Mouse (Mus musculus) gastrocnemius, adult 2 months (tissue): ENCODE data around the gene Tubgcp5. TPM values are rescaled to one million over a fixed set of nuclear protein-coding genes. Genes with fewer than 3 reads are reported as not detected.

Experiments
- DNase-seq: peaks from one replicate; pipeline ENCODE4 v3.0.0; 2022
- H3K27ac ChIP-seq: fragments of 200-600 bp; 2 replicates; pipeline ENCODE4 v1.8.1; 2022; ENCODE audit warnings: mild to moderate bottlenecking
- H3K4me3 ChIP-seq: fragments of 200-600 bp; 2 replicates; pipeline ENCODE4 v1.8.1; 2022; ENCODE audit warnings: mild to moderate bottlenecking, moderate library complexity
- CTCF ChIP-seq: fragments of 200-600 bp; IDR thresholded peaks from 2 replicates; pipeline ENCODE4 v1.8.1; 2022; ENCODE audit warnings: antibody characterized with exemption, mild to moderate bottlenecking, moderate library complexity
- intact Hi-C: fragments of 180-260 bp; cut with DNase I; formaldehyde crosslinking; loops from one replicate; pipeline ENCODE4 v1.15.1; 2025
- total RNA-seq, 2 experiments: library from RNA; stranded (reverse); gene quantifications; 2 replicates each; pipeline ENCODE4 v1.2.3; 2021

The Tubgcp5 gene
- total RNA-seq, 2 experiments from 2014 or later, result 10.0 to 11.5 TPM

- TF ChIP-seq CTCF, result no peak
- intact Hi-C loops, result loop anchor here (5.0 kb wide), 1 partner anchor 412 kb away; no protein-coding TSS in a partner anchor
- no peak overlapping the region for H3K27ac ChIP-seq
- no peak overlapping the region for H3K4me3 ChIP-seq
- no peak for DNase-seq
These were observed 16.0 kb downstream of the Tubgcp5 start for GRCm38 (mm10) chr7:55809967-55810366.

GRCm38 (mm10) chr7:55824468-55824867 lies 30.5 kb downstream of the Tubgcp5 start:
- no peak for TF ChIP-seq CTCF
- no peak overlapping the region for H3K27ac ChIP-seq
- DNase-seq, result no peak
- no peak overlapping the region for H3K4me3 ChIP-seq
- intact Hi-C loops, result no loop called here

- DNase-seq, result no peak
- H3K4me3 ChIP-seq, result no peak overlapping the region
- no peak overlapping the region for H3K27ac ChIP-seq
- TF ChIP-seq CTCF, result no peak
- intact Hi-C loops, result loop anchor here (5.0 kb wide), 1 partner anchor 95 kb away; no protein-coding TSS in a partner anchor
These were observed 33.6 kb downstream of the Tubgcp5 start for GRCm38 (mm10) chr7:55827551-55827950.

- no peak overlapping the region for H3K4me3 ChIP-seq
- no peak for TF ChIP-seq CTCF
- intact Hi-C loops, result no loop called here
These were observed 42.9 kb downstream of the Tubgcp5 start for GRCm38 (mm10) chr7:55836877-55837276.

GRCm38 (mm10) chr7:55841445-55841844 lies 47.5 kb downstream of the Tubgcp5 start, which contains the start of gene Cyfip1:
TSS of gene Cyfip1 (plus strand) at chr7:55841745.
- H3K27ac ChIP-seq, result peak within 1 kb of the TSS; percentile 92
- peak within 1 kb of the TSS; percentile 99 for H3K4me3 ChIP-seq
- no peak for TF ChIP-seq CTCF
- intact Hi-C loops, result loop anchor here (5.0 kb wide), 1 partner anchor 49 kb away; the partner anchor contains the start of gene Tubgcp5
- DNase-seq, result no peak

More at GRCm38 (mm10) chr7:55836877-55837276, 42.9 kb downstream of the Tubgcp5 start:
- no peak overlapping the region for H3K27ac ChIP-seq
- DNase-seq, result no peak

- no peak; the same call in 1 of the 2 replicates for TF ChIP-seq CTCF
- DNase-seq, result peak; percentile 94
- H3K4me3 ChIP-seq, result peak overlapping the region; percentile 99
- H3K27ac ChIP-seq, result peak overlapping the region; percentile 92
- intact Hi-C loops, result loop anchor here (5.0 kb wide), 1 partner anchor 50 kb away; the partner anchor contains the start of gene Tubgcp5
These were observed 48.1 kb downstream of the Tubgcp5 start for GRCm38 (mm10) chr7:55841977-55842503.

GRCm38 (mm10) chr7:55842504-55843152 lies 48.7 kb downstream of the Tubgcp5 start:
- intact Hi-C loops, result loop anchor here (5.0 kb wide), 1 partner anchor 50 kb away; the partner anchor contains the start of gene Tubgcp5
- TF ChIP-seq CTCF, result no peak
- peak overlapping the region; percentile 99 for H3K4me3 ChIP-seq
- H3K27ac ChIP-seq, result peak overlapping the region; percentile 92
- no peak for DNase-seq

- no peak for DNase-seq
- intact Hi-C loops, result no loop called here
- H3K4me3 ChIP-seq, result no peak overlapping the region
- no peak overlapping the region; the same call in 1 of the 2 replicates for H3K27ac ChIP-seq
- TF ChIP-seq CTCF, result no peak
These were observed 52.8 kb downstream of the Tubgcp5 start for GRCm38 (mm10) chr7:55846606-55847312.

GRCm38 (mm10) chr7:55849948-55850571 lies 56.1 kb downstream of the Tubgcp5 start:
- DNase-seq, result no peak
- H3K27ac ChIP-seq, result no peak overlapping the region
- no peak for TF ChIP-seq CTCF
- intact Hi-C loops, result no loop called here
- no peak overlapping the region for H3K4me3 ChIP-seq

- no peak for DNase-seq
- intact Hi-C loops, result no loop called here
- H3K27ac ChIP-seq, result no peak overlapping the region
These were observed 58.8 kb downstream of the Tubgcp5 start for GRCm38 (mm10) chr7:55852787-55853186.

GRCm38 (mm10) chr7:55855597-55855996 lies 61.6 kb downstream of the Tubgcp5 start:
- no peak for DNase-seq
- intact Hi-C loops, result no loop called here
- no peak overlapping the region for H3K27ac ChIP-seq
- no peak overlapping the region for H3K4me3 ChIP-seq
- no peak for TF ChIP-seq CTCF

More at GRCm38 (mm10) chr7:55852787-55853186, 58.8 kb downstream of the Tubgcp5 start:
- H3K4me3 ChIP-seq, result no peak overlapping the region
- TF ChIP-seq CTCF, result no peak

GRCm38 (mm10) chr7:55856741-55857140 lies 62.8 kb downstream of the Tubgcp5 start:
- intact Hi-C loops, result no loop called here
- TF ChIP-seq CTCF, result no peak
- Histone ChIP-seq H3K27ac (no peak overlapping the region), H3K4me3 (no peak overlapping the region)
- DNase-seq, result no peak
